Mouse (Mus musculus): ENCODE measurements at regions not wholly inside any gene's neighbourhood (a gene's known extent, or its start where the extent isn't known, plus 50 kb on each side); places are given as distances from the start of the nearest gene placed in this dataset.

DNA sequence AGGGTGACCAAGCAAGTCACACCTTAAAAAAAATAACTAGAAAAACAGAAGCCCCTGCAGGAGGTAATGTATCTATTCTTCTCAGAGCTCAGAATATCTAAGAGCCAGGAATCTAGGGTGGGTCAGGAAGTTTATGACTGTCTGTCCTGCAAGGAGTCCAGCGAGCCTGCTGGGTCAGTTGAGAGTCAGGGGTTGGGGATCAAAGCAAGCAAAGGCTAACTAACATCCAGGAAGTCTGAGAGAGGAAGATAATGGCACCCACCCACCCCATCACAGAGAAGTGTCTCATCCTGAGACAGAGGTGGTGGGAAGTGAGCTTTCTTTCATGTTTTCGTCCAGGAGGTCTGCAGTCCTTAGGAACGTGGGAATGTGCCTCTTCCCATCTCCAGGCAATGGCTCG is 116.4 kb upstream of the Slc44a1 start:
- Histone ChIP-seq H3K36me3 (replicated peaks in 1 of 2; ENCODE audit: control insufficient read depth in 1 of 2, insufficient read depth in 1 of 2, low read length in 1 of 2) (no peaks in the 10 kb centered on the region), H3K4me1 (ENCODE audit: control insufficient read depth in 1 of 2, insufficient read depth in 2 of 2) (peaks cover 0 to 7% of the 10 kb centered on the region in 2 experiments; a peak in 1 of 4 replicates), H3K9ac (ENCODE audit: insufficient read depth, low read depth) (no peak overlapping the region), H3K27ac (ENCODE audit: insufficient read depth, low read depth) (no peak overlapping the region), H3K9me3 (replicated peaks; ENCODE audit: low read length) (no peaks in the 10 kb centered on the region), H3K27me3 (replicated peaks) (no peaks in the 10 kb centered on the region), H3K4me3 (replicated peaks in 1 of 3; ENCODE audit: low read depth in 2 of 3, low read length in 2 of 3, poor library complexity in 1 of 3) (no peak overlapping the region), H3K4me2 (ENCODE audit: insufficient read depth, low read depth, poor library complexity, severe bottlenecking) (no peak overlapping the region), H3K79me2 (replicated peaks; ENCODE audit: control insufficient read depth, extremely low read depth, insufficient read depth, poor library complexity, severe bottlenecking) (no peaks in the 10 kb centered on the region)
- dilution Hi-C loops (cut with MboI; ENCODE audit: extremely low pct_ligation_motif_present, extremely low pct_unique_long_range_greater_than_20kb, low sequenced_read_pairs) (no loop called here), in situ Hi-C loops (cut with MboI; ENCODE audit: low pct_ligation_motif_present, low pct_unique_long_range_greater_than_20kb, low sequenced_read_pairs) (no loop called here)
- no peak for DNase-seq (ENCODE audit: extremely low read depth)
- TF ChIP-seq ZC3H11A (IDR thresholded peaks at IDR 0.05; ENCODE audit: low read depth, low read length) (no peak), ETS1 (conservative IDR thresholded peaks at IDR 0.05; ENCODE audit: low read depth, low read length) (no peak), KAT2A (IDR thresholded peaks at IDR 0.05; ENCODE audit: insufficient replicate concordance, low read length) (no peak), EP300 (IDR thresholded peaks at IDR 0.05; ENCODE audit: low read length) (no peak)

DNA sequence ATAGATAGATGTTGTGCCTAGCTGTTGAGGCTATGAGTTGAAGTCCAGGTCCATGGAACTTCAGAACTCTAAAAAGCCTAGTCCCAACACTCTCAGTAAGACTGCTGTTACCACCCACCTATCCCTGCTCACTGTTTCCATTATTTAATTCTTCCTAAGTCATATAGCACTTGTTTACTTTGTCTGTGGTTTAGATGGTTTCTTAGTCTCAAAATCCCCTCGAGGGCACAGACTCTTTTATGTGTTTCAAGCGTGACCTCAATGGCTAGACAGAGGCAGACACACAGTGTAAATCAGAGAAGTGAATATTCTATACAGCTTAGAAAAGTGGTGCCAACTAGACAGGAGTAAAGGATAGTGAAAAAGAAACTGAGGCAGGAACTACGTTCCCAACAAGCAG is 117.0 kb upstream of the Slc44a1 start:
- Histone ChIP-seq H3K9me3 (replicated peaks; ENCODE audit: low read length) (no peaks in the 10 kb centered on the region), H3K4me1 (ENCODE audit: control insufficient read depth in 1 of 2, insufficient read depth in 2 of 2) (peaks cover 0 to 7% of the 10 kb centered on the region in 2 experiments; a peak in 1 of 4 replicates), H3K4me3 (replicated peaks in 1 of 3; ENCODE audit: low read depth in 2 of 3, low read length in 2 of 3, poor library complexity in 1 of 3) (no peak overlapping the region), H3K79me2 (replicated peaks; ENCODE audit: control insufficient read depth, extremely low read depth, insufficient read depth, poor library complexity, severe bottlenecking) (no peaks in the 10 kb centered on the region), H3K4me2 (ENCODE audit: insufficient read depth, low read depth, poor library complexity, severe bottlenecking) (no peak overlapping the region), H3K27ac (ENCODE audit: insufficient read depth, low read depth) (no peak overlapping the region), H3K9ac (ENCODE audit: insufficient read depth, low read depth) (no peak overlapping the region), H3K27me3 (replicated peaks) (no peaks in the 10 kb centered on the region), H3K36me3 (replicated peaks in 1 of 2; ENCODE audit: control insufficient read depth in 1 of 2, insufficient read depth in 1 of 2, low read length in 1 of 2) (no peaks in the 10 kb centered on the region)
- no peak for DNase-seq (ENCODE audit: extremely low read depth)
- no peak for TF ChIP-seq CHD1 (IDR thresholded peaks at IDR 0.05; ENCODE audit: low read depth, low read length)
- no peak for TF ChIP-seq JUND (conservative IDR thresholded peaks at IDR 0.05; ENCODE audit: low read depth, low read length)
- no peak for TF ChIP-seq MYC (IDR thresholded peaks at IDR 0.05; ENCODE audit: low read depth, low read length)
- no peak for TF ChIP-seq NRF1 (IDR thresholded peaks at IDR 0.05; ENCODE audit: low read depth, low read length)
- TF ChIP-seq TBP (conservative IDR thresholded peaks at IDR 0.05; ENCODE audit: low read depth, low read length): no peak
- TF ChIP-seq IRF4 (IDR thresholded peaks at IDR 0.05; ENCODE audit: low read depth, low read length): no peak
- no peak for TF ChIP-seq ELF1 (IDR thresholded peaks at IDR 0.05; ENCODE audit: low read depth, low read length)
- no peak for TF ChIP-seq GABPA (IDR thresholded peaks at IDR 0.05; ENCODE audit: insufficient replicate concordance, low read depth, low read length)
- TF ChIP-seq HCFC1 (IDR thresholded peaks at IDR 0.05; ENCODE audit: low read depth, low read length): no peak
- TF ChIP-seq JUN (IDR thresholded peaks at IDR 0.05; ENCODE audit: insufficient read depth, low read depth, low read length): no peak
- no peak for TF ChIP-seq E2F4 (IDR thresholded peaks at IDR 0.05; ENCODE audit: insufficient replicate concordance, low read depth, low read length)
- no peak for TF ChIP-seq POLR2A (IDR thresholded peaks at IDR 0.05; ENCODE audit: low read depth, low read length)
- no peak for TF ChIP-seq ETS1 (conservative IDR thresholded peaks at IDR 0.05; ENCODE audit: low read depth, low read length)
- TF ChIP-seq UBTF (IDR thresholded peaks at IDR 0.05; ENCODE audit: low read depth, low read length): no peak
- no peak for TF ChIP-seq ZMIZ1 (IDR thresholded peaks at IDR 0.05; ENCODE audit: low read depth, low read length)
- TF ChIP-seq SIN3A (IDR thresholded peaks at IDR 0.05; ENCODE audit: low read length): no peak
- in situ Hi-C loops (cut with MboI; ENCODE audit: low pct_ligation_motif_present, low pct_unique_long_range_greater_than_20kb, low sequenced_read_pairs) (no loop called here), dilution Hi-C loops (cut with MboI; ENCODE audit: extremely low pct_ligation_motif_present, extremely low pct_unique_long_range_greater_than_20kb, low sequenced_read_pairs) (no loop called here)
